8 mouse cellular contexts compared by ENCODE assay signal in the genomic region with DNA sequence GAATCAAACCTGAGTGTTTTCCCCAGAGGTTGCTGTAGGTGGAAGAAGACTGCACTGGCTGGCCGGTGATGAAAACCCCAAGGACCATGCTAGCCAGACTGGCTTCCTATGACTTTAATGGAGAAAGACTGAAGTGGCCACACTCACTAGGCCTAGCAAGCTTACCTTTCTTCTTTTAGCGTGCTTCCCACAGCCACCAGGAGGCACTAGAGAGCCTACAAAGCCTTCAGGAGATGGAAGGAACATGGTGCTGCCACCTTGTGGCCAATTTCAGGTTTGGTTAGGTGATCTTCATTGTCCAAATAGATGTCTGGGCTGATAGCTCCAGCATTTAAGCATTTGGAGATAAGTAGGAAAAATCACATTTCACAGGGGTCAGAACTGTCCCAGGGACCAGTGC. TPM values are rescaled to one million over a fixed set of nuclear protein-coding genes. Genes with fewer than 3 reads are reported as not detected.
DNase-seq lines count a peak whose midpoint lies in the region; ATAC-seq and TF ChIP-seq lines count a peak whose summit lies in the region.

No protein-coding gene starts in this region.

- H3K27me3 ChIP-seq in Patski: no peaks in the 10 kb centered on the region
- no peaks in the 10 kb centered on the region for H3K27me3 ChIP-seq in forebrain, embryonic 16.5 days (replicated peaks; ENCODE audit: control insufficient read depth, insufficient read depth, low read length)
- no peaks in the 10 kb centered on the region for H3K27me3 ChIP-seq in hindbrain, embryonic 10.5 days (ENCODE audit: insufficient read depth, poor library complexity, severe bottlenecking)

- no peak overlapping the region for H3K4me3 ChIP-seq in forebrain, embryonic 16.5 days (replicated peaks; ENCODE audit: low read length)
- H3K4me3 ChIP-seq in hindbrain, embryonic 10.5 days: no peak overlapping the region

- peaks cover 9% of the 10 kb centered on the region for H3K36me3 ChIP-seq in forebrain, embryonic 16.5 days (ENCODE audit: control insufficient read depth, insufficient read depth)
- peaks cover 34% of the 10 kb centered on the region for H3K36me3 ChIP-seq in hindbrain, embryonic 10.5 days

- 20% methylated on average over 2 of the region's 2 CpGs for WGBS in forebrain, embryonic 16.5 days
- 20% methylated on average over 2 of the region's 2 CpGs for WGBS in hindbrain, embryonic 10.5 days

- peak; percentile 70 for DNase-seq in Patski (ENCODE audit: low read depth, low spot score)
- DNase-seq in cerebellum, adult 18-20 months: peak; percentile 96 to 98
- peak; percentile 92 for DNase-seq in hindbrain, embryonic 10.5 days (ENCODE audit: low spot score)
- DNase-seq in layer of hippocampus, postnatal 25 days (ENCODE audit: extremely low spot score in 1 of 2, low spot score in 1 of 2): peak; percentile 90 to 100
- DNase-seq in right cerebral cortex, postnatal 10 days (ENCODE audit: low spot score in 2 of 2): peak; percentile 94 to 97
- DNase-seq in urinary bladder, postnatal 25 days (ENCODE audit: low spot score): peak; percentile 97

- H3K4me1 ChIP-seq in forebrain, embryonic 16.5 days (replicated peaks; ENCODE audit: control insufficient read depth, insufficient read depth, low read length): no peaks in the 10 kb centered on the region
- peaks cover 14% of the 10 kb centered on the region; the same call in 1 of the 2 replicates for H3K4me1 ChIP-seq in hindbrain, embryonic 10.5 days (replicated peaks)

- CTCF ChIA-PET in Patski (lab: Charles Lee): interaction anchor here (0.7 to 8.8 kb wide), 26 partner anchors 9 to 179 kb away, joined by 3 to 136 read pairs (median 5); a partner anchor contains a TSS

- H3K4me2 ChIP-seq in forebrain, embryonic 16.5 days (ENCODE audit: low read length): no peak overlapping the region

- H3K9ac ChIP-seq in forebrain, embryonic 16.5 days (replicated peaks; ENCODE audit: low read depth, low read length): no peak overlapping the region

- H3K9me3 ChIP-seq in forebrain, embryonic 16.5 days (ENCODE audit: control insufficient read depth, low read length): no peaks in the 10 kb centered on the region
- no peaks in the 10 kb centered on the region for H3K9me3 ChIP-seq in hindbrain, embryonic 10.5 days

- no peak overlapping the region for H3K27ac ChIP-seq in forebrain, embryonic 16.5 days (ENCODE audit: low read length)
- no peak overlapping the region for H3K27ac ChIP-seq in hindbrain, embryonic 10.5 days

- in situ Hi-C loops in Patski (cut with MboI; ENCODE audit: low pct_unique_long_range_greater_than_20kb): loop anchor here (5.0 kb wide), 1 partner anchor 83 kb away; no protein-coding TSS in a partner anchor

- peak; percentile 27 for ATAC-seq in Patski
- ATAC-seq in forebrain, embryonic 16.5 days: peak; percentile 39; the same call in 1 of the 2 replicates
- peak; percentile 99 for ATAC-seq in megakaryocyte progenitor cell, adult 5-6 weeks (replicated peaks; ENCODE audit: poor library complexity)

- no peak for TF ChIP-seq CTCF in Patski (IDR thresholded peaks at IDR 0.05)

- POLR2A ChIA-PET in Patski (lab: Charles Lee): interaction anchor here (0.9 kb wide), 1 partner anchor 11 kb away, joined by 3 read pairs; no protein-coding TSS in a partner anchor

RNA-seq across cellular contexts. Expression of a gene that starts 9.0 kb away (rescaled TPM):
- 53.1 TPM for polyA plus RNA-seq in Patski (2021)
- polyA plus RNA-seq in forebrain, embryonic 16.5 days (2015; fragmentation: Nextera tagmentation; extraction: Ambion mirVana): 35.6 and 42.7 TPM in 2 replicates
- polyA plus RNA-seq in hindbrain, embryonic 10.5 days (2016; fragmentation: Nextera tagmentation; extraction: Ambion mirVana): 26.3 and 32.3 TPM in 2 replicates
- total RNA-seq in layer of hippocampus, postnatal 25 days (2021): 10 to 100 TPM; 40.1 to 41.9 TPM
- 6.3 and 12.1 TPM in 2 replicates for total RNA-seq in megakaryocyte progenitor cell, adult 5-6 weeks (2015)
- total RNA-seq in megakaryocyte progenitor cell, adult 5-6 weeks (2017): 9.5 and 10.6 TPM in 2 replicates

RNA-seq across cellular contexts. Expression of a gene that starts 16.6 kb away (rescaled TPM):
- polyA plus RNA-seq in Patski (2021): 98.7 TPM
- not detected in 2 replicates for polyA plus RNA-seq in forebrain, embryonic 16.5 days (2015; fragmentation: Nextera tagmentation; extraction: Ambion mirVana)
- polyA plus RNA-seq in hindbrain, embryonic 10.5 days (2016; fragmentation: Nextera tagmentation; extraction: Ambion mirVana): not detected in 2 replicates
- under 1 TPM; 0.56 to 0.81 TPM for total RNA-seq in layer of hippocampus, postnatal 25 days (2021)
- total RNA-seq in megakaryocyte progenitor cell, adult 5-6 weeks (2015): 437 and 498 TPM in 2 replicates
- 53.7 and 107 TPM in 2 replicates for total RNA-seq in megakaryocyte progenitor cell, adult 5-6 weeks (2017)

RNA-seq across cellular contexts. Expression of a gene that starts 22.9 kb away (rescaled TPM):
- 89.4 TPM for polyA plus RNA-seq in Patski (2021)
- polyA plus RNA-seq in forebrain, embryonic 16.5 days (2015; fragmentation: Nextera tagmentation; extraction: Ambion mirVana): 67.8 and 77.7 TPM in 2 replicates
- polyA plus RNA-seq in hindbrain, embryonic 10.5 days (2016; fragmentation: Nextera tagmentation; extraction: Ambion mirVana): 41.4 and 66.7 TPM in 2 replicates
- total RNA-seq in layer of hippocampus, postnatal 25 days (2021): 100 to 1,000 TPM; 194 to 197 TPM
- 15.3 and 18.1 TPM in 2 replicates for total RNA-seq in megakaryocyte progenitor cell, adult 5-6 weeks (2015)
- 8.0 and 15.4 TPM in 2 replicates for total RNA-seq in megakaryocyte progenitor cell, adult 5-6 weeks (2017)

RNA-seq across cellular contexts. Expression of a gene that starts 45.6 kb away (rescaled TPM):
- polyA plus RNA-seq in Patski (2021): 5.9 TPM
- polyA plus RNA-seq in forebrain, embryonic 16.5 days (2015; fragmentation: Nextera tagmentation; extraction: Ambion mirVana): 7.0 and 7.5 TPM in 2 replicates
- 6.0 and 6.4 TPM in 2 replicates for polyA plus RNA-seq in hindbrain, embryonic 10.5 days (2016; fragmentation: Nextera tagmentation; extraction: Ambion mirVana)
- total RNA-seq in layer of hippocampus, postnatal 25 days (2021): 1 to 10 TPM; 4.1 to 4.2 TPM
- 1.5 and 1.9 TPM in 2 replicates for total RNA-seq in megakaryocyte progenitor cell, adult 5-6 weeks (2015)
- 3.5 TPM in 2 replicates for total RNA-seq in megakaryocyte progenitor cell, adult 5-6 weeks (2017)

RNA-seq across cellular contexts. Expression of a gene that starts 46.6 kb away (rescaled TPM):
- polyA plus RNA-seq in Patski (2021): 18.5 TPM
- polyA plus RNA-seq in forebrain, embryonic 16.5 days (2015; fragmentation: Nextera tagmentation; extraction: Ambion mirVana): 46.9 and 47.7 TPM in 2 replicates
- polyA plus RNA-seq in hindbrain, embryonic 10.5 days (2016; fragmentation: Nextera tagmentation; extraction: Ambion mirVana): 28.8 and 34.4 TPM in 2 replicates
- 10 to 100 TPM; 53.5 to 55.2 TPM for total RNA-seq in layer of hippocampus, postnatal 25 days (2021)
- total RNA-seq in megakaryocyte progenitor cell, adult 5-6 weeks (2015): 5.2 and 6.4 TPM in 2 replicates
- 10.7 and 11.5 TPM in 2 replicates for total RNA-seq in megakaryocyte progenitor cell, adult 5-6 weeks (2017)

Comparison
In these comparisons a context has a peak if more than half of its experiments do, and no peak if none do; other contexts are left out.
1. ATAC-seq: peak in every context shown above with its lines; median percentile 99 in megakaryocyte progenitor cell, adult 5-6 weeks; 39 in forebrain, embryonic 16.5 days; 27 in Patski.
2. RNA of a gene that starts 16.6 kb away (polyA plus RNA-seq): 98.7 TPM in Patski (single experiment); not detected in forebrain, embryonic 16.5 days and not detected in hindbrain, embryonic 10.5 days; every median in the first group is over 10 times any median in the second.
3. Peak in every context shown above with its lines, with median percentiles within 50 percentile points of each other: DNase-seq.